Mouse (Mus musculus) brain, embryonic 14.5 days (tissue): ENCODE measurements around the gene Sh3rf3.

Source experiments
- CTCF ChIP-seq: fragments of 200-500 bp; IDR thresholded peaks from 2 replicates; pipeline ENCODE4 v1.5.1; 2012; ENCODE audit warnings: inconsistent platforms, mild to moderate bottlenecking, moderate library complexity, borderline replicate concordance; ENCODE audit not compliant: insufficient read depth, insufficient read length; ENCODE audit errors: extremely low read depth
- POLR2A ChIP-seq: fragments of 200-500 bp; IDR thresholded peaks from 2 replicates; pipeline ENCODE4 v1.6.1; 2012; ENCODE audit warnings: mild to moderate bottlenecking, inconsistent platforms, borderline replicate concordance; ENCODE audit not compliant: poor library complexity, insufficient read depth, insufficient read length, severe bottlenecking; ENCODE audit errors: extremely low read depth

DNA sequence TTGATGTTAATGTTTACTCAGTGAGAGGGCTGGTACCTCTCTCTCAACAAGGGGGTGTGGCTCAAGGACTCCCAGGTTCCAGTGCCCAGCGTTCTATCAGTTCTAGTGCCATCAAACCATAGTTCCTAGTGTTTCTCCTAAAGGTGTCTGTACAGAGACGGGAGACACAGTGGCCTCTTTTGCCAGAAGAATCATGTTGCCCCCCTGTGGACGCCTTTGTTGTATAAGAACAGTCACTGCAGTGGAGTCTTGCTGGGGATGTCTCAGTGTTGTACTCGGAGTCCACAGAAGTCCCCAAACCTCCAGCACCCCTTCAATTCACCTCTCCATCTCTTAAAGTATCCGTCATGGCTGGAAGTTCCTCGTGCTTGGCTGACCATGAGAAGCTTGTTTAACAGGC, 92.1 kb downstream of the Sh3rf3 start:
- TF ChIP-seq POLR2A (no peak), CTCF (peak; percentile 22; the same call in 1 of the 2 replicates)
